Mouse (Mus musculus) kidney, postnatal 10 days (tissue): ENCODE results near the gene Drc3.

ENCODE experiments used
- DNase-seq: peaks from one replicate; pipeline ENCODE4 v3.0.0; 2021; ENCODE audit warnings: mixed read lengths

The Drc3 gene

GRCm38 (mm10) chr11:60352559-60353411, at the start of gene Drc3, which contains the start of gene Tom1l2:
Gene Drc3, plus strand, starts transcription at chr11:60353329.
Gene Tom1l2, minus strand, starts transcription at chr11:60352905.
- DNase-seq = peak; percentile 100

GRCm38 (mm10) chr11:60303497-60303896, 49.6 kb upstream of the Drc3 start:
- no peak for DNase-seq

- DNase-seq = no peak
These were observed 47.5 kb upstream of the Drc3 start for GRCm38 (mm10) chr11:60305611-60306010.

- DNase-seq = peak; percentile 74
These were observed 46.3 kb upstream of the Drc3 start for GRCm38 (mm10) chr11:60306834-60307233.

GRCm38 (mm10) chr11:60307375-60307825, 45.7 kb upstream of the Drc3 start:
- DNase-seq = peak; percentile 64

GRCm38 (mm10) chr11:60308061-60308460, 45.1 kb upstream of the Drc3 start:
- DNase-seq = no peak

GRCm38 (mm10) chr11:60308506-60309116, 44.5 kb upstream of the Drc3 start:
- DNase-seq = peak; percentile 85

DNA sequence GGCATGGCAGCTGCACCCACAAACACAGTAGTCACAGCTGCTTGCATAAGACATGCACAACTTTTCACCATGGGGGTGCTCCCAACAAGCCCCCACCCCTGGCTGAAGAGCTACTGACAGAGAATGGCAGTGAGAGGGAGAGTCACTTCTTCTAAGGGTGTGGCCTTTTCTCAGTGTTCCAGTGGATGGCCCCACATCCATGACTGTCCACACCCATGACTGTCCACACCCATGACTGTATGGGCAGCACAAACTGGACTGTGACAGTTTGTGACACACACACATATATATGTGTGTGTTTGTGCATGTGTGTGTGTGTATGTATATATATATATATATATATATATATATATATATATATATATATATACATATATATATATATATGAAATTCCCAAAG, 43.3 kb upstream of the Drc3 start:
- DNase-seq = no peak

- peak; percentile 92 for DNase-seq
These were observed 41.9 kb upstream of the Drc3 start for GRCm38 (mm10) chr11:60311025-60311854.

GRCm38 (mm10) chr11:60316250-60316649, 36.9 kb upstream of the Drc3 start:
- peak; percentile 69 for DNase-seq

DNA sequence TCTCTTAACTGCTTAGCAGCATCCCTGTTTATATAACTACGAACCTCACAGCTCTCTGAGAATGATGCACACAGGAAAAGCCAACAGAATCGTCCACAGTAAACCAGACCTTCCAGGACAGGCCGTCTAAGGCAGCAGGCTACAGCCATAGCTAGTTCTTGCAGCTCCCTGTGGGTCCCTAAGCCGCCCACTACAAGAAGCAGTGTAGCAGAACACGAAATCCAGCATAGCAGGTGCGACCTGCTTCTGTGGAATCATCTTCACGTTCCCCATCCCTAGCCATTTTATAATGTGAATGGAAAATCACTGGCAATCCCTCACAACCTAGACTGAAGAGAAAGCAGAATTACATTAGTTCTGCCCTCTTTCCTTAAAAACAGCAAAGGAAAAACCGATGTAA, 36.2 kb upstream of the Drc3 start:
- DNase-seq = no peak

GRCm38 (mm10) chr11:60317376-60318102, 35.6 kb upstream of the Drc3 start:
- DNase-seq = no peak

GRCm38 (mm10) chr11:60318716-60319115, 34.4 kb upstream of the Drc3 start:
- no peak for DNase-seq

- DNase-seq = peak; percentile 55
These were observed 33.7 kb upstream of the Drc3 start for GRCm38 (mm10) chr11:60319257-60320066.

DNA sequence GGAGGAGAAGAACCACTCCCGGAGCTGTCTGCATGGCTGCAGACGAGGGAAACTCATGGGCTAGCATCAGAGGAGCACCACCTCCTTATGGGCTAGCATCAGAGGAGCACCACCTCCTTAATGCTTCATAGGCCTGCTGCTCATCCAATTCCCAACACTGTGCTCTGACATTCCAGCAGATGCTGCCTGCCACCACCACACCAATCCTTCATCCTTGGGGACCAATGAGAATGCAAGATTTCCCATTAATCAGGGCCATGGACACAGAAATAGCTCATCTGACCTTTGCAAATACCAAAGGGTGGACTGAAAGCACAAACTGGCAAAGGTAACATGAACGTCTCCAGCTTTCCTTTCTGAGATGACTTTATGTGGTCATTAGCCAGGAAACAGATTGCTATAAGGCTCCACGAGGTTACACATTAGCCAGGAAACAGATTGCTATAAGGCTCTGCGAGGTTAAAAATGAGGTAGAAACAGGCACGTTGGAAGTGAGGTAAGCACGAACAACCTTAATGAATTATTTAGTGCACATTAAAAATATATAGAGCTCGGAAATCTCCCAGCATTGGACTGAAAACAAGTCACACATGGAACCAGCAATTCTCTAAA, 32.6 kb upstream of the Drc3 start:
- DNase-seq = no peak

DNA sequence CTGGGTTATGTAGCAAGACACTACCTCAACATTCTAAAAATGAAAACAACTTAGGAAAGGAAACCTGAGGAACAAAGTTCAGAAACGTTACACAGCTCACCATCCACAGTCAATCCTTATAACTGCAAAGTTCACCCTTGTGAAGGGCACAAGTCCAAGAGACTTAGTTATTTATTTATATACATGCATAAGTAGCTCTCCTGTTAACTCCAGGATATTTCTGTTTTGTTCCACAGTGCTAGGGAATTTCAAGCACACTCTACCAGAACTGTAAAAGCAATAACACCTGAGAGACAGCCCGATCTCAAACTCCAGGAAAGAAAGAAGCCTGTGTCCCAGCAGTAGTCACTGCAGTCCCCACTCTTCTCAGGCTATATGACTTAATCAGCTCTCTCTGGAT, 31.7 kb upstream of the Drc3 start:
- no peak for DNase-seq

DNA sequence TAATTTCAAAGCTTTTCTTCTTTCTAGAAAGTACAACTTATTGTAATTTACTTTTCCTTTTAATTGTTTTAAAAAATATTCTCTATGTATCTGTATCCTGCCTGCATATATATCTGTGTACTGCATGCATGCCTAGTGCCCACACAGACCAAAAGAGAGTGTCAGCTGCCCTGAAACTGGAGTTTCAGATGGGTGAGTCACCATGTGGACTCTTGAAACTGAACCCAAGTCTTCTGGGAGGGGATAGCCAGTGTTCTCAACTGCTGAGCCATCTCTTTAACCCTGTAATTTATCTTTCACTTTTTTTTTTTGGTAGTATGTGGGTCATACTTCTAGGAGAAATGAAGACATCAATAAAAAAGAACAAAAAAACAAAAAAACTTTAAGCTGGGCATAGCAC, 29.4 kb upstream of the Drc3 start:
- no peak for DNase-seq

GRCm38 (mm10) chr11:60330551-60330950, 22.6 kb upstream of the Drc3 start:
- DNase-seq = no peak

- no peak for DNase-seq
These were observed 19.7 kb upstream of the Drc3 start for GRCm38 (mm10) chr11:60333461-60333860.

GRCm38 (mm10) chr11:60334124-60334523, 19.0 kb upstream of the Drc3 start:
- DNase-seq = no peak

DNA sequence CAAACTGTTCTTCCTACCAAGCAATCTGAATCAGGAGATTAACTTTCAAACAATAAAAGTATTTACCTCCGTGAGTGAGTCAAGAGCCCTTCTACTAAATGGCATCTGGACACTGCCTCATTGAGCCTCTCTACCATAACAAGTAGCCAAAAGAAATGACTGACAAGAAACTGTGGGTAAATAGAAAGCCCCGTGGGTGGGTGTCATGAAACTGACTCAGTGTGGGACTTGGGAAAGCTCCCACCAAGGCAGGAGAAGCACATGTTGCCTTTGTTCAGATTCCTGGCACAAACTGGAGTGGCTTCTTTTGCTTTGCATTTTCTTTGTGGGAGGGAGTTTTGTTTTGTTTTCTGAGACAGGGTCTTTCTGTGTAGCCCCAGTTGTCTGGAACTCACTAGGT, 17.4 kb upstream of the Drc3 start:
- no peak for DNase-seq
